ENCODE assay signal across 7 mouse cellular contexts in genomic region chr11:75194850-75195461, GRCm38 (mm10). TPM values are rescaled to one million over a fixed set of nuclear protein-coding genes. Genes with fewer than 3 reads are reported as not detected.
DNase-seq lines count a peak whose midpoint lies in the region; ATAC-seq and TF ChIP-seq lines count a peak whose summit lies in the region.

No protein-coding gene starts in this region.

- H3K4me3 ChIP-seq in heart, embryonic 13.5 days = peak overlapping the region; percentile 70
- peak overlapping the region; percentile 60 for H3K4me3 ChIP-seq in kidney, embryonic 16.5 days (ENCODE audit: low read length)
- H3K4me3 ChIP-seq in stomach, postnatal 0 days (ENCODE audit: low read depth, low read length) = peak overlapping the region; percentile 55

- H3K36me3 ChIP-seq in heart, embryonic 13.5 days = no peaks in the 10 kb centered on the region
- H3K36me3 ChIP-seq in kidney, embryonic 16.5 days (ENCODE audit: insufficient read depth, low read length) = no peaks in the 10 kb centered on the region
- no peaks in the 10 kb centered on the region for H3K36me3 ChIP-seq in stomach, postnatal 0 days (ENCODE audit: control insufficient read depth, insufficient read depth, low read length)

- no peak for TF ChIP-seq EP300 in stomach, postnatal 0 days (optimal IDR thresholded peaks at IDR 0.05)

- under 1% methylated on average over 38 of the region's 39 CpGs for WGBS in heart, embryonic 13.5 days
- under 1% methylated on average over 39 of the region's 39 CpGs for WGBS in kidney, embryonic 16.5 days
- 2% methylated on average over 39 of the region's 39 CpGs for WGBS in stomach, postnatal 0 days

- peak overlapping the region; percentile 87 for H3K9ac ChIP-seq in heart, embryonic 13.5 days
- peak overlapping the region; percentile 28 for H3K9ac ChIP-seq in kidney, embryonic 16.5 days (replicated peaks; ENCODE audit: low read length)
- H3K9ac ChIP-seq in stomach, postnatal 0 days (ENCODE audit: low read length) = peak overlapping the region; percentile 54; the same call in 1 of the 2 replicates

- H3K9me3 ChIP-seq in heart, embryonic 13.5 days = no peaks in the 10 kb centered on the region
- no peaks in the 10 kb centered on the region for H3K9me3 ChIP-seq in kidney, embryonic 16.5 days (ENCODE audit: low read length)
- no peaks in the 10 kb centered on the region for H3K9me3 ChIP-seq in stomach, postnatal 0 days (ENCODE audit: control insufficient read depth, low read length)

- H3K4me1 ChIP-seq in heart, embryonic 13.5 days = peaks cover 60% of the 10 kb centered on the region
- H3K4me1 ChIP-seq in kidney, embryonic 16.5 days (ENCODE audit: insufficient read depth, low read length) = peaks cover 31% of the 10 kb centered on the region
- H3K4me1 ChIP-seq in stomach, postnatal 0 days (replicated peaks; ENCODE audit: control insufficient read depth, insufficient read depth) = 0 out of 2 replicates have a peak, but pooled peaks cover 6% of the 10 kb centered on the region

- peak overlapping the region; percentile 89 for H3K4me2 ChIP-seq in heart, embryonic 13.5 days
- H3K4me2 ChIP-seq in kidney, embryonic 16.5 days (replicated peaks; ENCODE audit: low read depth, low read length) = peak overlapping the region; percentile 87
- peak overlapping the region; percentile 90 for H3K4me2 ChIP-seq in stomach, postnatal 0 days (replicated peaks; ENCODE audit: low read depth)

- TF ChIP-seq CTCF in stomach, postnatal 0 days (IDR thresholded peaks at IDR 0.05; ENCODE audit: low read depth) = peak; percentile 42; the same call in 1 of the 2 replicates

- H3K27me3 ChIP-seq in heart, embryonic 13.5 days (replicated peaks) = peaks cover 68% of the 10 kb centered on the region
- peaks cover 59% of the 10 kb centered on the region for H3K27me3 ChIP-seq in kidney, embryonic 16.5 days (ENCODE audit: insufficient read depth, low read length)
- H3K27me3 ChIP-seq in stomach, postnatal 0 days (ENCODE audit: control insufficient read depth, insufficient read depth, low read length) = peaks cover 7% of the 10 kb centered on the region; the same call in 1 of the 2 replicates

- no peak for ATAC-seq in heart, embryonic 13.5 days (ENCODE audit: extremely low read depth, insufficient number of reproducible peaks, low FRiP score, low TSS enrichment)
- no peak; the same call in 1 of the 2 replicates for ATAC-seq in kidney, embryonic 16.5 days (ENCODE audit: low FRiP score, low TSS enrichment)
- ATAC-seq in stomach, postnatal 0 days (ENCODE audit: low FRiP score, low TSS enrichment) = no peak

- peak overlapping the region; percentile 89 for H3K27ac ChIP-seq in heart, embryonic 13.5 days (replicated peaks)
- no peak overlapping the region for H3K27ac ChIP-seq in kidney, embryonic 16.5 days (ENCODE audit: low read length)
- no peak overlapping the region for H3K27ac ChIP-seq in stomach, postnatal 0 days (replicated peaks)

- DNase-seq in CD4-positive helper T cell, adult 2 months (ENCODE audit: low read depth, low spot score) = peak; percentile 82
- DNase-seq in ES-CJ7 (ENCODE audit: low read depth, low spot score) = peak; percentile 98
- peak; percentile 83 to 84 for DNase-seq in cerebellum, postnatal 10 days
- DNase-seq in lung, postnatal 36 days = peak; percentile 53
- DNase-seq in stomach, postnatal 0 days (ENCODE audit: low spot score) = peak; percentile 56

RNA-seq across cellular contexts. Expression of gene Rtn4rl1, which starts 1.4 kb away (rescaled TPM):
- polyA plus RNA-seq in heart, embryonic 13.5 days (2015; fragmentation: Nextera tagmentation; extraction: Ambion mirVana) = 10.2 and 12.4 TPM in 2 replicates
- 3.8 and 5.0 TPM in 2 replicates for polyA plus RNA-seq in kidney, embryonic 16.5 days (2015; fragmentation: Nextera tagmentation; extraction: Ambion mirVana)
- 2.1 and 2.9 TPM in 2 replicates for polyA plus RNA-seq in stomach, postnatal 0 days (2015; fragmentation: Nextera tagmentation; extraction: Ambion mirVana)

RNA-seq across cellular contexts. Expression of gene Dph1, which starts 3.9 kb away (rescaled TPM):
- 19.3 and 21.3 TPM in 2 replicates for polyA plus RNA-seq in heart, embryonic 13.5 days (2015; fragmentation: Nextera tagmentation; extraction: Ambion mirVana)
- 28.2 and 28.4 TPM in 2 replicates for polyA plus RNA-seq in kidney, embryonic 16.5 days (2015; fragmentation: Nextera tagmentation; extraction: Ambion mirVana)
- 15.2 and 15.8 TPM in 2 replicates for polyA plus RNA-seq in stomach, postnatal 0 days (2015; fragmentation: Nextera tagmentation; extraction: Ambion mirVana)

RNA-seq across cellular contexts. Expression of gene Ovca2, which starts 16.3 kb away (rescaled TPM):
- polyA plus RNA-seq in heart, embryonic 13.5 days (2015; fragmentation: Nextera tagmentation; extraction: Ambion mirVana) = 15.2 and 16.4 TPM in 2 replicates
- polyA plus RNA-seq in kidney, embryonic 16.5 days (2015; fragmentation: Nextera tagmentation; extraction: Ambion mirVana) = 26.1 and 26.9 TPM in 2 replicates
- 19.3 and 20.2 TPM in 2 replicates for polyA plus RNA-seq in stomach, postnatal 0 days (2015; fragmentation: Nextera tagmentation; extraction: Ambion mirVana)

RNA-seq across cellular contexts. Expression of gene Hic1, which starts 25.6 kb away (rescaled TPM):
- polyA plus RNA-seq in heart, embryonic 13.5 days (2015; fragmentation: Nextera tagmentation; extraction: Ambion mirVana) = 9.4 and 9.5 TPM in 2 replicates
- polyA plus RNA-seq in kidney, embryonic 16.5 days (2015; fragmentation: Nextera tagmentation; extraction: Ambion mirVana) = 16.1 and 16.2 TPM in 2 replicates
- polyA plus RNA-seq in stomach, postnatal 0 days (2015; fragmentation: Nextera tagmentation; extraction: Ambion mirVana) = 6.6 and 8.2 TPM in 2 replicates

Comparison
In these comparisons a context has a peak if more than half of its experiments do, and no peak if none do; other contexts are left out.
1. H3K9ac ChIP-seq: peak in every context shown above with its lines; median percentile 87 in heart, embryonic 13.5 days; 54 in stomach, postnatal 0 days; 28 in kidney, embryonic 16.5 days.